Comparison of ENCODE assay signal across 21 mouse cellular contexts in the genomic region with DNA sequence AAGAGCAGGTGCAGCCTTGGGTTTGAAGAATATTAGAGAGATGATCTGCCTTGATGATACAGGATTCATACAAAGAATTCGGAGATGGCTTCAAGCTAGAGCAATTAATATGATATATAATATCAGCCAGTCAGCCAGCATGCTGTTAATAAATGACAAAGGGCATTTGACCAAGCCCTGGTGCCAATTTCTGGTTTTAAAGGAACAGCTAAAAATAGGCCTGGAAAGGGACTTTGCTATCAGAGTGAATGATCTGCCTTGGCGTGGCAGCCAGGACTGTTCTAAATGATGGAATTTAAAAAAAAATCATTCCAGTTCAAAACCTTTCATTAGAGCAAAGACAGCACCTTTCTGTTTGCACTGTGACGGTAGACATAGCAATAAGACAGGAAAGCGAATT. TPM values are rescaled to one million over a fixed set of nuclear protein-coding genes. Genes with fewer than 3 reads are reported as not detected.
DNase-seq lines count a peak whose midpoint lies in the region; ATAC-seq and TF ChIP-seq lines count a peak whose summit lies in the region.
"Had no signal": no experiment of that assay in that cellular context is flagged by ENCODE, and none has a peak within 500 bp of the region (broad histone marks: within the 10 kb centered on the region; RNA-seq: fewer than 3 reads in every experiment).

No protein-coding gene starts in this region.

- peaks cover 2% of the 10 kb centered on the region; the same call in 1 of the 2 replicates for H3K4me1 ChIP-seq in kidney, adult 2 months (ENCODE audit: control insufficient read depth, insufficient read depth, low read length)
- 0 out of 2 replicates have a peak, but pooled peaks cover 1% of the 10 kb centered on the region for H3K4me1 ChIP-seq in liver, adult 2 months (ENCODE audit: control insufficient read depth, insufficient read depth, low read length)
- H3K4me1 ChIP-seq in liver, embryonic 12.5 days = no peaks in the 10 kb centered on the region

- no peaks in the 10 kb centered on the region for H3K27me3 ChIP-seq in kidney, adult 2 months (replicated peaks; ENCODE audit: control insufficient read depth, insufficient read depth, low read length)
- no peaks in the 10 kb centered on the region for H3K27me3 ChIP-seq in liver, adult 2 months (ENCODE audit: control insufficient read depth, insufficient read depth, low read length)
- H3K27me3 ChIP-seq in liver, embryonic 12.5 days (replicated peaks) = peaks cover 6% of the 10 kb centered on the region; the same call in 1 of the 2 replicates
- H3K27me3 ChIP-seq: Patski had no signal

- H3K79me2 ChIP-seq in liver, adult 2 months (ENCODE audit: control insufficient read depth, insufficient read depth, low read length) = no peaks in the 10 kb centered on the region

- peak; percentile 32 for DNase-seq in kidney, adult 2 months
- no peak for DNase-seq in kidney, adult 18-20 months
- DNase-seq in kidney, adult 9 months = peak; percentile 62
- no peak for DNase-seq in kidney, adult 8-10 months
- DNase-seq in liver, adult 2 months (ENCODE audit: extremely low read depth, low read depth, low spot score) = peak; percentile 64
- DNase-seq: adrenal gland, adult 2 months; adrenal gland, adult 8-10 months; adrenal gland, postnatal 10 days; adrenal gland, postnatal 14 days; adrenal gland, postnatal 25 days; adrenal gland, postnatal 36 days; B cell, adult 2 months; cerebellum, adult 11 months; cerebellum, adult 11-12 months; cerebellum, adult 18-20 months had no signal

- 69% methylated on average over 4 of the region's 4 CpGs for WGBS in kidney, adult 2 months
- WGBS in liver, adult 2 months = 72% methylated on average over 4 of the region's 4 CpGs
- WGBS in liver, embryonic 12.5 days (ENCODE audit: insufficient replicate concordance) = 63% methylated on average over 4 of the region's 4 CpGs

- ATAC-seq in liver, embryonic 12.5 days = no peak
- ATAC-seq: activated CD4-positive, CD25-positive, alpha-beta regulatory T cell, adult 4 months; CD4-positive, CD25-positive, alpha-beta regulatory T cell, adult 4 months; Patski had no signal

- H3K9me3 ChIP-seq in liver, embryonic 12.5 days (replicated peaks) = no peaks in the 10 kb centered on the region
- H3K9me3 ChIP-seq: G1E had no signal

- TF ChIP-seq CTCF in kidney, adult 2 months (conservative IDR thresholded peaks at IDR 0.05; ENCODE audit: insufficient read depth, insufficient read length, low read depth, low read length) = no peak
- TF ChIP-seq CTCF in liver, adult 2 months (IDR thresholded peaks at IDR 0.05; ENCODE audit: low read depth, low read length) = no peak

- no peak for TF ChIP-seq POLR2A in kidney, adult 2 months (IDR thresholded peaks at IDR 0.05; ENCODE audit: low read depth, low read length)
- no peak for TF ChIP-seq POLR2A in liver, adult 2 months (IDR thresholded peaks at IDR 0.05; ENCODE audit: extremely low read depth, insufficient read depth, low read length)

- H3K9ac ChIP-seq in liver, adult 2 months (ENCODE audit: low read depth, low read length) = no peak overlapping the region
- no peak overlapping the region for H3K9ac ChIP-seq in liver, embryonic 12.5 days

- no peak overlapping the region for H3K4me2 ChIP-seq in liver, embryonic 12.5 days

- H3K4me3 ChIP-seq in kidney, adult 2 months (ENCODE audit: insufficient read depth, low read depth, low read length) = no peak overlapping the region
- H3K4me3 ChIP-seq in liver, adult 2 months (ENCODE audit: insufficient read depth, low read depth, low read length) = no peak overlapping the region
- H3K4me3 ChIP-seq in liver, embryonic 12.5 days = no peak overlapping the region

- H3K27ac ChIP-seq in kidney, adult 2 months (ENCODE audit: insufficient read depth, low read depth, low read length) = no peak overlapping the region
- H3K27ac ChIP-seq in liver, adult 2 months (replicated peaks; ENCODE audit: insufficient read depth, low read depth, low read length) = no peak overlapping the region
- H3K27ac ChIP-seq in liver, embryonic 12.5 days = no peak overlapping the region

- H3K36me3 ChIP-seq in kidney, adult 2 months (ENCODE audit: control insufficient read depth, insufficient read depth, low read length) = no peaks in the 10 kb centered on the region
- H3K36me3 ChIP-seq in liver, adult 2 months (ENCODE audit: control insufficient read depth, insufficient read depth, low read length) = no peaks in the 10 kb centered on the region
- H3K36me3 ChIP-seq in liver, embryonic 12.5 days = no peaks in the 10 kb centered on the region
- H3K36me3 ChIP-seq: G1E had no signal

RNA-seq across cellular contexts. Expression of gene Elfn1, which starts 52.0 kb away (rescaled TPM):
- polyA plus RNA-seq in kidney, adult 2 months (2012; rRNA removed) = 9.6 and 10.3 TPM in 2 replicates
- not detected in 2 replicates for total RNA-seq in liver, adult 2 months (2014; rRNA removed)
- polyA plus RNA-seq in liver, adult 2 months (2012; rRNA removed) = 0.02 and 0.13 TPM in 2 replicates
- 0.05 and 0.14 TPM in 2 replicates for polyA plus RNA-seq in liver, embryonic 12.5 days (2016; fragmentation: Nextera tagmentation; extraction: Ambion mirVana)
- total RNA-seq: MEL had no signal
- polyA plus RNA-seq: activated CD4-positive, CD25-positive, alpha-beta regulatory T cell, adult 4 months; CD4-positive, CD25-positive, alpha-beta regulatory T cell, adult 4 months; G1E had no signal

Comparison
In these comparisons a context has a peak if more than half of its experiments do, and no peak if none do; other contexts are left out.
1. DNase-seq: peak in kidney, adult 2 months (single experiment), kidney, adult 9 months (single experiment) and liver, adult 2 months (single experiment); none in kidney, adult 18-20 months (single experiment) and kidney, adult 8-10 months (0 of 2).